Mouse (Mus musculus) neural tube, embryonic 15.5 days (tissue): ENCODE measurements around the gene Vmn1r53. TPM values are rescaled to one million over a fixed set of nuclear protein-coding genes. Genes with fewer than 3 reads are reported as not detected.
"Not testable (repeated sequence)": the region's sequence is repeated elsewhere in the genome, so short reads cannot be mapped to it uniquely, and the experiment has no call there.

Source experiments
- ATAC-seq: fragments of 200-750 bp; cut with Nextera tagmentation; 2 replicates; pipeline ENCODE4 v1.8.0; 2017; ENCODE audit warnings: mild to moderate bottlenecking, moderate TSS enrichment, moderate library complexity; ENCODE audit not compliant: low FRiP score
- H3K27ac ChIP-seq: fragments of 300-500 bp; sonication (generic); replicated peaks from 2 replicates; pipeline ENCODE4 v1.5.1; 2015; ENCODE audit warnings: mild to moderate bottlenecking, inconsistent platforms
- H3K27me3 ChIP-seq: fragments of 300-500 bp; sonication (generic); replicated peaks from 2 replicates; pipeline ENCODE4 v1.6.1; 2015; ENCODE audit warnings: inconsistent platforms
- H3K36me3 ChIP-seq: fragments of 300-500 bp; sonication (generic); 2 replicates; pipeline ENCODE4 v1.6.1; 2015; ENCODE audit warnings: inconsistent platforms
- H3K4me1 ChIP-seq: fragments of 300-500 bp; sonication (generic); 2 replicates; pipeline ENCODE4 v1.6.1; 2015; ENCODE audit warnings: inconsistent platforms
- H3K4me2 ChIP-seq: fragments of 300-500 bp; sonication (generic); 2 replicates; pipeline ENCODE4 v1.6.1; 2015; ENCODE audit warnings: inconsistent platforms, mild to moderate bottlenecking, moderate library complexity
- H3K4me3 ChIP-seq: fragments of 300-500 bp; sonication (generic); replicated peaks from 2 replicates; pipeline ENCODE4 v1.5.1; 2015; ENCODE audit warnings: mild to moderate bottlenecking, inconsistent platforms
- H3K9ac ChIP-seq: fragments of 300-500 bp; sonication (generic); replicated peaks from 2 replicates; pipeline ENCODE4 v1.6.1; 2015; ENCODE audit warnings: mild to moderate bottlenecking, inconsistent platforms
- H3K9me3 ChIP-seq: fragments of 300-500 bp; sonication (generic); replicated peaks from 2 replicates; pipeline ENCODE4 v1.6.1; 2016; ENCODE audit warnings: inconsistent platforms
- WGBS: fragments of 180-500 bp; shearing (Covaris S2); methylation state at CpG from one replicate; pipeline ENCODE4 v1.1.7; 2015; ENCODE audit warnings: mixed read lengths; 5-methylcytosine and 5-hydroxymethylcytosine counted together
- polyA plus RNA-seq: library from polyadenylated mRNA; unstranded; fragments of >200 nt; fragmentation: Nextera tagmentation; extraction: Ambion mirVana; gene quantifications from 2 replicates; pipeline ENCODE4 v1.2.1, GENCODE M21; 2015

Gene Vmn1r53
- polyA plus RNA-seq = not detected in 2 replicates

GRCm38 (mm10) chr6:90224338-90224737, at the start of gene Vmn1r53:
Vmn1r53 (minus strand) TSS chr6:90224438.
- Histone ChIP-seq H3K4me1 (no peaks in the 10 kb centered on the region), H3K27me3 (no peaks in the 10 kb centered on the region), H3K9ac (no peak within 1 kb of the TSS), H3K36me3 (no peaks in the 10 kb centered on the region), H3K9me3 (no peaks in the 10 kb centered on the region), H3K4me2 (no peak within 1 kb of the TSS), H3K4me3 (no peak within 1 kb of the TSS), H3K27ac (no peak within 1 kb of the TSS)
- no peak for ATAC-seq
- WGBS = 88% methylated on average over 1 of the region's 1 CpGs

- no peak within 1 kb of the TSS for H3K4me3 ChIP-seq
- H3K27ac ChIP-seq = no peak within 1 kb of the TSS
- WGBS = 84% methylated on average over 1 of the region's 1 CpGs
- no peaks in the 10 kb centered on the region for H3K36me3 ChIP-seq
- no peaks in the 10 kb centered on the region for H3K27me3 ChIP-seq
- ATAC-seq = no peak
- no peak within 1 kb of the TSS for H3K4me2 ChIP-seq
- no peak within 1 kb of the TSS for H3K9ac ChIP-seq
- H3K4me1 ChIP-seq = no peaks in the 10 kb centered on the region
- H3K9me3 ChIP-seq = no peaks in the 10 kb centered on the region
Observed at GRCm38 (mm10) chr6:90246000-90246399, 21.8 kb upstream of the Vmn1r53 start, which contains the start of gene Vmn1r54. Vmn1r54 (plus strand) TSS chr6:90246300.

- 79% methylated on average over 3 of the region's 3 CpGs for WGBS
- ATAC-seq = no peak
Observed at GRCm38 (mm10) chr6:90244019-90244418, 19.8 kb upstream of the Vmn1r53 start.

GRCm38 (mm10) chr6:90232681-90233080, 8.4 kb upstream of the Vmn1r53 start:
- no peak overlapping the region for H3K4me2 ChIP-seq

More at GRCm38 (mm10) chr6:90244019-90244418, 19.8 kb upstream of the Vmn1r53 start:
- no peaks in the 10 kb centered on the region for H3K9me3 ChIP-seq
- H3K27me3 ChIP-seq = no peaks in the 10 kb centered on the region
- H3K27ac ChIP-seq = no peak overlapping the region
- H3K4me1 ChIP-seq = no peaks in the 10 kb centered on the region
- no peak overlapping the region for H3K4me3 ChIP-seq
- no peak overlapping the region for H3K9ac ChIP-seq
- no peaks in the 10 kb centered on the region for H3K36me3 ChIP-seq
- H3K4me2 ChIP-seq = no peak overlapping the region

GRCm38 (mm10) chr6:90232114-90232513, 7.9 kb upstream of the Vmn1r53 start:
- not testable (repeated sequence) for H3K9ac ChIP-seq, H3K4me1 ChIP-seq, H3K36me3 ChIP-seq, H3K27ac ChIP-seq, H3K9me3 ChIP-seq, H3K4me2 ChIP-seq, H3K4me3 ChIP-seq, ATAC-seq, H3K27me3 ChIP-seq
- 74% methylated on average over 4 of the region's 4 CpGs for WGBS

More at GRCm38 (mm10) chr6:90232681-90233080, 8.4 kb upstream of the Vmn1r53 start:
- Histone ChIP-seq H3K4me3 (no peak overlapping the region), H3K27me3 (no peaks in the 10 kb centered on the region), H3K9me3 (no peaks in the 10 kb centered on the region), H3K36me3 (no peaks in the 10 kb centered on the region), H3K4me1 (no peaks in the 10 kb centered on the region), H3K27ac (no peak overlapping the region), H3K9ac (no peak overlapping the region)
- WGBS = 65% methylated on average over 27 of the region's 27 CpGs
- ATAC-seq = no peak

- not testable (repeated sequence) for H3K36me3 ChIP-seq, ATAC-seq, H3K4me2 ChIP-seq, H3K9ac ChIP-seq, H3K27ac ChIP-seq, H3K9me3 ChIP-seq, H3K4me3 ChIP-seq, H3K4me1 ChIP-seq, H3K27me3 ChIP-seq
- 97% methylated on average over 2 of the region's 2 CpGs for WGBS
Observed at GRCm38 (mm10) chr6:90202493-90202892, 21.7 kb downstream of the Vmn1r53 start, which contains the start of gene V1ra8. V1ra8 (plus strand) TSS chr6:90202793.

- no peaks in the 10 kb centered on the region for H3K36me3 ChIP-seq
- no peaks in the 10 kb centered on the region for H3K9me3 ChIP-seq
- H3K27me3 ChIP-seq = no peaks in the 10 kb centered on the region
- no peak within 1 kb of the TSS for H3K4me2 ChIP-seq
- no peak for ATAC-seq
- H3K27ac ChIP-seq = no peak within 1 kb of the TSS
- no peak within 1 kb of the TSS for H3K4me3 ChIP-seq
- H3K4me1 ChIP-seq = no peaks in the 10 kb centered on the region
- WGBS = 85% methylated on average over 2 of the region's 2 CpGs
- H3K9ac ChIP-seq = no peak within 1 kb of the TSS
Observed at GRCm38 (mm10) chr6:90174508-90174907, 49.7 kb downstream of the Vmn1r53 start, which contains the start of gene Vmn1r52. Vmn1r52 (plus strand) TSS chr6:90174808.

Other genes starting within 250 kb of the Vmn1r53 start
- not detected in 2 replicates for gene Vmn1r47, start 208.3 kb downstream of the Vmn1r53 start, polyA plus RNA-seq
- gene Vmn1r48, start 187.6 kb downstream of the Vmn1r53 start, polyA plus RNA-seq = not detected in 2 replicates
- not detected in 2 replicates for gene Vmn1r49, start 145.9 kb downstream of the Vmn1r53 start, polyA plus RNA-seq
- gene Vmn1r50, start 123.0 kb downstream of the Vmn1r53 start, polyA plus RNA-seq = not detected in 2 replicates
- gene Vmn1r51, start 101.8 kb downstream of the Vmn1r53 start, polyA plus RNA-seq = 0.06 and 0.12 TPM in 2 replicates
- gene Vmn1r52, start 49.6 kb downstream of the Vmn1r53 start, polyA plus RNA-seq = 0.10 TPM in 1 of 2 replicates, not detected in the other
- gene V1ra8, start 21.6 kb downstream of the Vmn1r53 start, polyA plus RNA-seq = not detected in 2 replicates
- gene Vmn1r54, start 21.9 kb upstream of the Vmn1r53 start, polyA plus RNA-seq = not detected in 2 replicates
- not detected in 2 replicates for gene BC048671, start 76.8 kb upstream of the Vmn1r53 start, polyA plus RNA-seq
- gene Chst13, start 100.7 kb upstream of the Vmn1r53 start, polyA plus RNA-seq = 0.36 TPM in 2 replicates
- gene Uroc1, start 108.8 kb upstream of the Vmn1r53 start, polyA plus RNA-seq = 0.11 TPM in 1 of 2 replicates, not detected in the other
- 8.1 and 10.4 TPM in 2 replicates for gene Zxdc, start 145.1 kb upstream of the Vmn1r53 start, polyA plus RNA-seq
- 7.5 and 7.7 TPM in 2 replicates for gene Cfap100, start 204.4 kb upstream of the Vmn1r53 start, polyA plus RNA-seq
- 16.9 and 18.5 TPM in 2 replicates for gene Klf15, start 238.1 kb upstream of the Vmn1r53 start, polyA plus RNA-seq